Mouse (Mus musculus) C2C12 (cell line): ENCODE results near the gene Rrad.

Source experiments
- CTCF ChIP-seq: IDR thresholded peaks from one replicate; pipeline ENCODE4 v1.5.1; 2011; ENCODE audit not compliant: control insufficient read depth, insufficient read depth, insufficient read length
- FOSL1 ChIP-seq: IDR thresholded peaks from one replicate; pipeline ENCODE4 v1.8.0; 2011; ENCODE audit warnings: mild to moderate bottlenecking, low read length; ENCODE audit not compliant: poor library complexity, insufficient read depth, severe bottlenecking
- MYOD1 ChIP-seq: IDR thresholded peaks from one replicate; pipeline ENCODE4 v1.6.1; 2011; ENCODE audit warnings: low read depth; ENCODE audit not compliant: control insufficient read depth, insufficient read length

DNA sequence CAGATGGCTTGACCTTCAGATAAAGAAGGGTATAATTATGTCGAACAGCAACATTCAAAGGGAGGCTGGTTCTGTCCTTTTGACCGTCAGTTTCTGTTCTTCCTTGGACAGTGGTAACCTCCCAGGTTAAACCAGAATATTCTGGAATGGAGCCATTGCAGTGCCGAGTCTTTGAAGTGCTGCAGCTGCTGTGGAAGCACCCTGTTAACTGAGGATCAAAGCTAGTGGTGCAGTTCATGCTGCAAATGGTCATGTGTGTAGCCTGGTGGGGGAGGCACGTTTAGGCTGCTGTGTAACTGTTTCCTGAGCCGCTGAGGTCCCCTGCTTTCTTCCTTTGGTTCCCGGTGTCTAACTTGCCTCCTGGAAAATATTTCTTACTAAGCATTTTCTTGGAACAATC, 32.6 kb downstream of the Rrad start:
- TF ChIP-seq CTCF (no peak), FOSL1 (no peak), MYOD1 (no peak)
